Mouse (Mus musculus) intestine, embryonic 14.5 days (tissue): ENCODE data around the gene Helz. TPM values are rescaled to one million over a fixed set of nuclear protein-coding genes. Genes with fewer than 3 reads are reported as not detected.

Source experiments
- ATAC-seq: fragments of 200-750 bp; cut with Nextera tagmentation; replicated peaks from 2 replicates; pipeline ENCODE4 v1.8.0; 2017; ENCODE audit warnings: low read depth, moderate number of reproducible peaks, moderate TSS enrichment, moderate library complexity; ENCODE audit not compliant: low FRiP score, low TSS enrichment
- DNase-seq: peaks from one replicate; pipeline ENCODE4 v3.0.0-alpha.2; 2018; ENCODE audit warnings: low spot score
- H3K27ac ChIP-seq: fragments of 300-500 bp; sonication (generic); 2 replicates; pipeline ENCODE4 v1.5.1; 2014; ENCODE audit warnings: low read depth, mild to moderate bottlenecking, control low read depth
- H3K27me3 ChIP-seq: fragments of 300-500 bp; sonication (generic); replicated peaks from 2 replicates; pipeline ENCODE4 v1.6.1; 2014; ENCODE audit warnings: low read length, control low read depth; ENCODE audit not compliant: control insufficient read depth, insufficient read depth
- H3K36me3 ChIP-seq: fragments of 300-500 bp; sonication (generic); 2 replicates; pipeline ENCODE4 v1.6.1; 2014; ENCODE audit warnings: low read length, control low read depth; ENCODE audit not compliant: control insufficient read depth, insufficient read depth
- H3K4me1 ChIP-seq: fragments of 300-500 bp; sonication (generic); replicated peaks from 2 replicates; pipeline ENCODE4 v1.6.1; 2014; ENCODE audit warnings: low read length, control low read depth, mixed read lengths; ENCODE audit not compliant: control insufficient read depth, insufficient read depth
- H3K4me2 ChIP-seq: fragments of 300-500 bp; sonication (generic); 2 replicates; pipeline ENCODE4 v1.6.1; 2014; ENCODE audit warnings: low read length
- H3K4me3 ChIP-seq: fragments of 300-500 bp; sonication (generic); 2 replicates; pipeline ENCODE4 v1.5.1; 2014; ENCODE audit warnings: low read depth, low read length, control low read depth, mixed read lengths
- H3K9ac ChIP-seq: fragments of 300-500 bp; sonication (generic); 2 replicates; pipeline ENCODE4 v1.6.1; 2014; ENCODE audit warnings: mild to moderate bottlenecking, low read length
- H3K9me3 ChIP-seq: fragments of 300-500 bp; sonication (generic); 2 replicates; pipeline ENCODE4 v1.6.1; 2016; ENCODE audit warnings: low read length, control low read depth; ENCODE audit not compliant: control insufficient read depth
- WGBS: fragments of 180-500 bp; shearing (Covaris S2); extraction: QIAGEN DNeasy Blood & Tissue Kit; methylation state at CpG from one replicate; pipeline ENCODE4 v1.1.7; 2014; 5-methylcytosine and 5-hydroxymethylcytosine counted together
- polyA plus RNA-seq: library from polyadenylated mRNA; unstranded; fragments of >200 nt; fragmentation: Nextera tagmentation; extraction: Ambion mirVana; gene quantifications from 2 replicates; pipeline ENCODE4 v1.2.1, GENCODE M21; 2014

Helz gene
- polyA plus RNA-seq, 1 experiment from 2014 or later: 22.6 TPM

GRCm38 (mm10) chr11:107705060-107705459, 157.3 kb downstream of the Helz start:
- no peak overlapping the region for H3K9ac ChIP-seq
- no peak for ATAC-seq

GRCm38 (mm10) chr11:107705476-107706074, 157.8 kb downstream of the Helz start:
- ATAC-seq (no peak), DNase-seq (no peak)
- Histone ChIP-seq H3K27ac (no peak overlapping the region), H3K27me3 (no peaks in the 10 kb centered on the region), H3K4me3 (no peak overlapping the region), H3K9ac (no peak overlapping the region), H3K36me3 (no peaks in the 10 kb centered on the region), H3K4me1 (no peaks in the 10 kb centered on the region), H3K4me2 (no peak overlapping the region), H3K9me3 (no peaks in the 10 kb centered on the region)
- 67% methylated on average over 11 of the region's 11 CpGs for WGBS

More at GRCm38 (mm10) chr11:107705060-107705459, 157.3 kb downstream of the Helz start:
- Histone ChIP-seq H3K4me2 (no peak overlapping the region), H3K4me1 (no peaks in the 10 kb centered on the region), H3K9me3 (no peaks in the 10 kb centered on the region), H3K36me3 (no peaks in the 10 kb centered on the region), H3K27me3 (no peaks in the 10 kb centered on the region), H3K4me3 (no peak overlapping the region), H3K27ac (no peak overlapping the region)
- 75% methylated on average over 6 of the region's 6 CpGs for WGBS
- no peak for DNase-seq

- Histone ChIP-seq H3K9ac (no peak overlapping the region), H3K4me1 (no peaks in the 10 kb centered on the region), H3K27me3 (no peaks in the 10 kb centered on the region), H3K4me2 (no peak overlapping the region), H3K27ac (no peak overlapping the region), H3K36me3 (no peaks in the 10 kb centered on the region), H3K4me3 (no peak overlapping the region), H3K9me3 (no peaks in the 10 kb centered on the region)
- WGBS: 70% methylated on average over 20 of the region's 20 CpGs
- DNase-seq (no peak), ATAC-seq (no peak)
Observed at GRCm38 (mm10) chr11:107707897-107708610, 160.3 kb downstream of the Helz start.

- 43% methylated on average over 3 of the region's 3 CpGs for WGBS
- Histone ChIP-seq H3K4me3 (no peak overlapping the region), H3K4me1 (no peaks in the 10 kb centered on the region), H3K9me3 (no peaks in the 10 kb centered on the region), H3K27me3 (no peaks in the 10 kb centered on the region), H3K27ac (no peak overlapping the region), H3K36me3 (no peaks in the 10 kb centered on the region), H3K4me2 (no peak overlapping the region), H3K9ac (no peak overlapping the region)
- ATAC-seq (no peak), DNase-seq (no peak)
Observed at GRCm38 (mm10) chr11:107710379-107710778, 162.6 kb downstream of the Helz start.

GRCm38 (mm10) chr11:107714368-107714767, 166.6 kb downstream of the Helz start:
- no peak overlapping the region for H3K9ac ChIP-seq
- no peaks in the 10 kb centered on the region for H3K27me3 ChIP-seq
- WGBS: 70% methylated on average over 7 of the region's 7 CpGs
- no peaks in the 10 kb centered on the region for H3K36me3 ChIP-seq
- H3K4me1 ChIP-seq: no peaks in the 10 kb centered on the region
- H3K9me3 ChIP-seq: 0 out of 2 replicates have a peak, but pooled peaks cover 3% of the 10 kb centered on the region
- H3K27ac ChIP-seq: no peak overlapping the region
- DNase-seq (no peak), ATAC-seq (no peak)
- no peak overlapping the region for H3K4me2 ChIP-seq
- no peak overlapping the region for H3K4me3 ChIP-seq

- Histone ChIP-seq H3K4me2 (no peak within 1 kb of the TSS), H3K9me3 (0 out of 2 replicates have a peak, but pooled peaks cover 3% of the 10 kb centered on the region), H3K27ac (no peak within 1 kb of the TSS), H3K36me3 (no peaks in the 10 kb centered on the region), H3K4me1 (no peaks in the 10 kb centered on the region), H3K9ac (no peak within 1 kb of the TSS), H3K4me3 (no peak within 1 kb of the TSS), H3K27me3 (no peaks in the 10 kb centered on the region)
- no peak for ATAC-seq
- 76% methylated on average over 16 of the region's 16 CpGs for WGBS
- DNase-seq: no peak
Observed at GRCm38 (mm10) chr11:107716332-107716938, 168.7 kb downstream of the Helz start, which contains the start of gene Cacng1. Gene Cacng1 (minus strand): TSS chr11:107716522.

GRCm38 (mm10) chr11:107720264-107721021, 172.7 kb downstream of the Helz start:
- Histone ChIP-seq H3K4me1 (no peaks in the 10 kb centered on the region), H3K9ac (no peak overlapping the region), H3K27ac (no peak overlapping the region), H3K4me2 (no peak overlapping the region), H3K9me3 (0 out of 2 replicates have a peak, but pooled peaks cover 3% of the 10 kb centered on the region), H3K36me3 (no peaks in the 10 kb centered on the region), H3K4me3 (no peak overlapping the region), H3K27me3 (no peaks in the 10 kb centered on the region)
- ATAC-seq: no peak
- whole genome bisulfite sequencing: 81% methylated on average over 9 of the region's 9 CpGs
- no peak for DNase-seq

GRCm38 (mm10) chr11:107721057-107721456, 173.3 kb downstream of the Helz start:
- H3K9ac ChIP-seq: no peak overlapping the region
- DNase-seq (no peak), ATAC-seq (no peak)
- no peaks in the 10 kb centered on the region for H3K4me1 ChIP-seq
- H3K9me3 ChIP-seq: 0 out of 2 replicates have a peak, but pooled peaks cover 3% of the 10 kb centered on the region
- H3K27me3 ChIP-seq: no peaks in the 10 kb centered on the region
- no peaks in the 10 kb centered on the region for H3K36me3 ChIP-seq
- 86% methylated on average over 7 of the region's 7 CpGs for WGBS
- H3K4me2 ChIP-seq: no peak overlapping the region
- H3K27ac ChIP-seq: no peak overlapping the region
- no peak overlapping the region for H3K4me3 ChIP-seq
